Mouse (Mus musculus) cerebellum, postnatal 4 days (tissue): ENCODE results near the gene Gm21292.
"Not testable (repeated sequence)": the region's sequence is repeated elsewhere in the genome, so short reads cannot be mapped to it uniquely, and the experiment has no call there.

Source experiments
- DNase-seq, 2 experiments: peaks; one replicate each; pipeline ENCODE4 v3.0.0; 2022; ENCODE audit warnings: low spot score in 2 of 2, mixed read lengths in 1 of 2

Gm21292 gene

DNA sequence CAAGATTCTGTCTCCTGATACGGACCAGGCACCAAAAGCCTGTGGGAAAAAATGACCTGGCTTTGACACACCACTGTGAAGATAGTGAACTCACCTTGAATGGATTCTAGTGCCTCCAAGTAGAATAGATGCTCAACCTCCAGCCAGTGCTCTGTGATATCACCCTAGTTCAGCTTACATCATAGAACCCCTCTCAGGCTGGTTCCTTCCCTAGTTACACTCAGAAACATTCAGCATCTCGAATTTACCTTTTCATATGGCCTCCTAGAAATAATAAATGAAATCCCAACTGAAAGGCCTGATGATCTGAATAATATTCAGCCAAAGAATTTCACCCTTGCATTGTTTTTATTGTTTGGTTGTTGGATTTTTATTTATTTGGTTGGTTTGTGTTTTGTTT is at the start of gene Gm21292:
Gene Gm21292, minus strand, starts transcription at position 101 of the 400 bp plus-strand sequence.
- DNase-seq, result not testable (repeated sequence)
